Mouse (Mus musculus) testis, postnatal 10 days (tissue): ENCODE results near the gene Usp17ld.
"Not testable (repeated sequence)": the region's sequence is repeated elsewhere in the genome, so short reads cannot be mapped to it uniquely, and the experiment has no call there.

Source experiments
- DNase-seq: peaks from one replicate; pipeline ENCODE4 v3.0.0; 2021; ENCODE audit warnings: low spot score

Usp17ld gene

DNA sequence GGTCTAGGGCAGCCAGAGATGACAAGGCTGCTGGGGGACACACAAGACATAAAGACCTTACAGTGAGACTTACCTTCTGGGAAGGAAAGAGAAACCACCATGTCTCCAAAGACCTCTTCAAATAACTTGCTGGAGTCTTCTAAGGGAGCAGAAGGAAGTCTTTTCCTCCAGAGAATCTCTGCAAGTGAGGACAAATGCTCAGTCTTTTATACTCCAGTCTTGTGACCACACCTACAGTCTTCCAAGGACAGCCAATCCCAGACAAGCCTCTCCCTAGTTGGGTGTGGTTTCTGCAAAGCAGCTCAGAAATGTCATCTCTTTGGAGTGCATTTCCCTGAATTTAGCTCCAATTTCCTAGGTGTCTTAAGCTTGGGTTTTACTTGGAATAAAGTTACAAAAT is at the start of gene Usp17ld:
Usp17ld (minus strand) TSS at position 101 of the 400 bp plus-strand sequence.
- not testable (repeated sequence) for DNase-seq

DNA sequence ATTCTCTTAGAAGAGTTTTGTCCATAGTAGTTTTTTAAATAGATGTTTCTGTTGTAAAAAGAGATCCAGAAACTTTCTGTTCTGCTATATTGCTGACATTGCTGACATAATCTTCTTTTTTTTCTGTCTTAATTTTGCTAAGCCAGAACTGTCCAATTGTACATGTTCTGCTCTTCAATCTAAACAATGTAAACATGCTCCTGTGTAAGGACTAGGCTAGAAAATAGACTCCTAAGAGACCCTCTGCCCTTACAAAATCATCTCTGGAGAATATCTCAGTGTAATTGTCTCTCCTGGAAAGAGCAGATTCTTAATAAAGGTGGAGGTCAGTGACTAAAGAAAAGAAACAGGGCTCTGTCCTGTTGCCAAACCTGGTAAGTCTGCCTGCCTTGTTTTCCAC is 35.6 kb downstream of the Usp17ld start, which contains the start of gene Olfr594:
Olfr594 (plus strand) TSS at position 301 of the 400 bp plus-strand sequence.
- no peak for DNase-seq

DNA sequence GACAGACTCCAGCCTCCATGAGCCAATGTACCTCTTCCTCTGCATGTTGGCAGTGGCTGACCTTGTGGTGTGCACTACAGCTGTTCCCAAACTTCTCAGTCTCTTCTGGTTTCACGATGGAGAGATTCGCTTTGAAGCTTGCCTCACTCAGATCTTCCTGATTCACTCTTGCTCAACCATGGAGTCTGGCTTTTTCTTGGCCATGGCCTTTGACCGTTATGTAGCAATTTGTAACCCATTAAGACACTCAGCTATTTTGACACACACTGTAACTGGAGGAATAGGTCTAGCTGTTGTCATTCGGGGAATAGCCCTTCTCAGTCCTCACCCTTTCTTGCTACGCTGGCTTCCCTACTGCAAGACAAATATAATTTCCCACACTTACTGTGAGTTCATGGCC is 40.3 kb downstream of the Usp17ld start:
- not testable (repeated sequence) for DNase-seq

DNA sequence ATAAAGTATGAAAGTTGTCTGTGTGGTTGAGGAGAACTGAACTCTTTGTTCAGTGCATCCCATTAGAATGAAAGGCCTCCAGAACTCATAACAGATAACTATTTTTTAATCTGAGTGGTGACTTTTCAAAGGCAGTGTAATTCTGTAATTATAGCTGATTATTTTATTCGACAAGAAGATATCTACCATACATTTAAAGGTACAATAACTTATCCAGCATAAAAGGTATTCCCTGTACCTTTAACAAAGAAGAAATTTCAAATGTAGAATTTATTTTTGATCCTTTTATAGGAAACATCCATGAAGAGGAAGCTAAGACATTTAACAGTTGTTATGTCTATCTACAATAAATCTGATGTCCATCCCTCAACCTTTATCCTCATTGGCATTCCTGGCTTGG is 40.7 kb downstream of the Usp17ld start, which contains the start of gene Olfr593:
Olfr593 (plus strand) TSS at position 301 of the 400 bp plus-strand sequence.
- DNase-seq: no peak
